Mouse (Mus musculus) ovary, postnatal 14 days (tissue): Measurements from ENCODE around the gene Hspa14.

Source experiments
- DNase-seq: peaks from one replicate; pipeline ENCODE4 v3.0.0; 2022; ENCODE audit warnings: low spot score

Gene Hspa14

DNA sequence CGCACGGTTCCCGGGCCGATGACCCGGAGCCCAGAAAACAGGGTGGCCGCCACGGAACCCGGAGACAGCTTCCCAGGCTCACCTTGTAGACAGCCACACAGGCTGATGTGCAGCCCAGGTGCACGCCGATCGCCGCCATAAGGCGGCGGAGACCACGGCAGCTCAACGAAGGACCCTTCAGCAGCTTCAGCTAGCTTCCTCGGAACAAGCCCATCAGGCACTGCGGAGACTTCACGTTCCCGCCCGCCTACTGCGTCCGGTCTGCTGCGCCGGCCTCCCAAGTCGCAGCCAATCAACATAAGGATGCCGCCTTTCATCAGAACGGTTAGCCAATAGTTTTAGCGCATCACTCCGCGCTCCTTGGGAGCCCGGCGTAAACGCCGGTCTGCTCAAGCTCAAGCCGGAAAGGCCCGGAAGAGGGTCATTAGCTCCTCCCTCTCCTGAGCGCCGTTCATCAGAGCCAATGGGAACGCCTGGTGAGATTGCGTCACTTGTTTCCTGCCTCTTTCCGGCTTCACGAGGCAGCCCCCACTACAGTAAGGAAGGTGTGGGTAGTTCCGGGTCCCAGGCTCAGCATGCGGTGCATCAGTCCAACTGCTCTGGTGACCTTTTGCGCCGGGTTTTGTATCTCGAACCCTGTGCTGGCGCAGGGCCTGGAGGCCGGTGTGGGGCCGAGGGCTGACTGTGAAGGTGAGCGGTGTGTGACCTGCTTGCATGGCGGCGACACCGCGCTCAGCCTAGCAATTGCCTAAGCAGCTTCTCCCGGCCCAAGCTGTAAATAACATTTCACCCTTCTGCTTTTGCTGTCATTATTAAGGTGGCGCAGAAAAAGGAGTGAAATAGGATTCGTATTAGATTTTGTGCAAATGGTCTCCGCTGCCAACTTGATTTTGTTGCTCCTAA, at the start of gene Hspa14, which contains the start of the genes Gm45902 and Cdnf:
TSS of gene Hspa14 (minus strand) at position 263 of the 903 bp plus-strand sequence.
TSS of gene Gm45902 (minus strand) at position 239 of the 903 bp plus-strand sequence.
TSS of gene Cdnf (plus strand) at position 479 of the 903 bp plus-strand sequence.
- DNase-seq, result peak; percentile 91

DNA sequence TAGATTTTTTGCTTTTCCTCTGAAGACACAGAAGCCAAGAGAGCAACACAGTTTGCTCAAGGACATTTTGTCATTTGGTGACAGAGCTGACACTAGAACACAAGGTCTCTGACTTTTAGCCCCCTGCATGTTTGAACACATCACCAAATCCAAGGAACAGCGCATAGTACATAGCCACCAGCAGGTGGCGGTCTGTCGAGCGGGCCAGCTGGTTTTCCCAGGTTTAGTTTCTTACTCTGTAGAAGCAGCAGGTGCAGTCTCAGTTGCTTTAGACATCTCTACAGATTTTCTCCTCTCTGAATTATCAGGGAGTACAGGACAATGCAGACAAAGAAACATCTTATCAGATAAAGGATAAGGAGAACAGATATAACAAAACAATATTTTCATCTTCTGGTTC, 34.0 kb upstream of the Hspa14 start:
- peak; percentile 18 for DNase-seq

DNA sequence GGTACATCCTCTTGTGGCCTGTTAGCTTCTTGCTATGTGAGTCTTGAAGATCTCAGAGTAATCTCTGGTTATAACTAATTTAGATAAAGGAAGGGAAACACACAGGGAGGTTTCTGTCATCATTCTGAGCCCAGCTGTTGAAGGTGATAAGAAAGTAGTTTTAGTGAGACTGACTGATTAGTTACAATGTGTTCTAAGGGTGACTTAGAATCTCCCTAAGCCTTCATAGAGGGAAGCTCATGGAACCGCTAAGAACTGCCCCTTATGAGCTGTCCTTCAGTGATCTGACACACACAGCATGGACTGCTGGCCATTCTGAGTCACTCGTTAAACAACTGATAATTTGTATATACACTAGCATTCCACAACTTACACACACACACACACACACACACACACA, 33.4 kb upstream of the Hspa14 start:
- no peak for DNase-seq

DNA sequence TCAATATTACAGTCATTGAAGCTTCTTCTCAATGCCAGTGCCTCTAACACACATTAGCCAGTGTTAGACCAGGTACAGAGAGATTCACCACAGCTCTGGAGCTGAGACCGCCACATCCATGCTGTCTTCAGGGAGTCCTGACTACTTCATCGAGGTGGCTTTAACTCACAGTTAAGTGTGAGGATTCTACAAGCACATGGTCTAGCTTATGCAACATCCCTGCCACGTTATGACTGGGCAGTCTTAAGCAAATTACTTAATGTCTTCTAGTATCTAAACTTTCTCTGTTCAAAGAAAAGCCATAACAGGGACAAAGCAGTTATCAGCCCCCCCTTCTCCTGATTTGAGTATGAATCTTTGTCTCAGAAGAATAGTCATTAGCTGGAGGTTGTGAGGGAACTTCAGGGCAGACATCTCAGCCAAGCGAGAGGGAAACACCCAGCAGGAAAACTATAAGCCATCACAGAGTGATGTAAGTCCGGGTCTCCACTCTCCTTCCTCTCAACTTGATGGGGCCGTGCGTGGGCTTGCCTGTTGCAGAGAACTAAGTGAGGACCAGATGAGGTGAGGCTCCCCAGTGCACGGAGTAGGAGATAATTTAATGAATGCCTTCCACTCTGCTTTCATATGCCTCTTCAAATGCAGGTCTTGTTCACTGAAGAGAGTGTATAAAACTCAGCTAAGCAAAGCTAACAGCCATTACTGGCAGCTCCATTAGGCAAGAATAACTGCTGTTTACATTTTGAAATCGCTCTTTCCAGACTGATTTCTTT, 28.9 kb upstream of the Hspa14 start:
- no peak for DNase-seq

DNA sequence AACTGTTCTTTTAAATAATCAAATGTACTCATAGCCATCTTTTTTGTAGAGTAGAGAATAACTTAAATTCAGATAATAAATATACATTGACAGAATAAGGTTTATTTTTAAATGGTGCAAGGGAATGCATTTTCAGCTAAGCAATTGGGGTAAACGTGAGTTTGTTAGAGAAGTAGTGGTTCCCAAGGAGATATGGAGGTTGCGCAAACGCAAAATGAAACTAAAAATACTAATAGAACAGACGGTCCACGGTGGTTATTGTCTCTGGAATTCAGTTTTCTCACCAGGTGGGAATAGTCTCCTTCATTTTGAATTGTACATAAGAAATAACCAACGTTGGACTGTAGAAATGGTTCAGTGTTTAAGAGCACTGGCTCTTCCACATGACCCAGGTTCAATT, 13.7 kb upstream of the Hspa14 start:
- DNase-seq, result no peak

DNA sequence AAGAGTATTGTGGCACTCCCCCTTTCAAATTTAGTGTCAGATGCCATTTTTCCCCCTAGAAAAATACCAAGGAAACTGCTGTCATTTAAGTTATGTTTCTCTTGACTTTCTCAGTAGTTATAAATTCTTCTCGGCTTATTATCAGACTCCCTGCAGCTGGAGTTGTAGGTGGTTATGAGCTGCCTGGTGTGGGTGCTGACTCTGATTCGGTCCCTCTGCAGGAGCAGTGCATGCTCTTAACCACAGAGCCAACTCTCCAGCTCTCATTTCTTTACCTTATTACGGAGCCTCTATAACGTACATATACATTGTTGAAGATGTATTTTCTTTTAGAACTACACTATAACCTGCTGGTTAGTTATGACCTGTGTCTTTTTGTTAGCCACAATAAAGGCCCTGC, 9.9 kb upstream of the Hspa14 start:
- DNase-seq, result no peak

DNA sequence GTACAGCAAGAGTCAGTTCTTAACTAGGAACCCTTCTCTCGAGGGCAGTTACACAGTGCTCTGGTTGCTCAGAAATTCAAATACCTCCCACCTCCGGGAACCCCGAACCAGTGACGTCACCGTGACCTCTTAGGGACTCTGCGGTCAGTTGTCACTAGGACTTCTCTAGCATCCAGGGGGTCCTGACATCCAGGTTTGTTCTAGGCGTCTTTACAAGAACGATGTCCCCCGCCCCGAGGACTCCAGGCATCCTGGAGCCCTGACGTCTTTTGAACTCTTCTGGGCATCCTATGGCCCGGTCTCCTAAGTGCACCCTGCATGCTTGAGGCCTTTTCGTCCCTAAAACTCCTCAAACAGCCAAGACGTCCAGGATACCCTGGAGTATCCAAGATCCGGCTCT, 538 bp downstream of the Hspa14 start:
- DNase-seq, result no peak

DNA sequence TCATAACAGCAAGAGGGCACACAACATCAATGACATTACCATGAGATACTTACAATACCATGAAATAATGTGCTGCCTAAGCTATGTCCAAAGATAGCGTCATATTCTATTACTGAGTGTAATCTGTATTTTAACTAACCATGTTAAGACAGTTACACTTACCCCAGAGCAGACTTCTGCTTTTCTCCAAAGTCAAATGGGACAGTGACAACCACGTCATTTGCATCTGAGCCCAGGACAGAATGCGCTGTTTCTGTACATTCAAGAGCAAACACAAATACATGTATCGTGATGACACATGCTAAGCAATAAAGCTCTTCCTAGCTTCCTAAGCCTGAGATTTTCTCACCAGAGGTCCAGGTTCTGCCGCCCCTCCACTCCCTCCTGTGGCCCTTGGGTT, 11.7 kb downstream of the Hspa14 start:
- no peak for DNase-seq

DNA sequence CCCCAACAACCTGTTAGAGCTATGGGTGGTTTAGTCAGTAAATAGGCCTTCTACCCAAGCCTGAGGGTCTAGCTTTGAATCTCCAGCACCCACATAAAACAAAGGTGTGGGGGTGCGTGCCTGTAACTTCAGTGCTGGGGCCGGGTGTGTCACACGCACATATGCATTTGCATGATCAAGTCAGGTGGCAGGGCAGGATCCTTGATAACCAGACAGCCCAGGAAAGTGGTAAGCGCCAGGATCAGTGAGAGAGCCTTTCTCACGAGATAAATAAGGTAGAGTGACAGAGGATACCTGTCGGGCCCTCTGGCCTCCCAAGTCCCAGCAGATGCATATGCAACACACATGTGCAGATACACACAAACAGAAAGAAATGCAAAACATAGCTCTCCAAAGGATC, 13.1 kb downstream of the Hspa14 start:
- DNase-seq, result no peak

DNA sequence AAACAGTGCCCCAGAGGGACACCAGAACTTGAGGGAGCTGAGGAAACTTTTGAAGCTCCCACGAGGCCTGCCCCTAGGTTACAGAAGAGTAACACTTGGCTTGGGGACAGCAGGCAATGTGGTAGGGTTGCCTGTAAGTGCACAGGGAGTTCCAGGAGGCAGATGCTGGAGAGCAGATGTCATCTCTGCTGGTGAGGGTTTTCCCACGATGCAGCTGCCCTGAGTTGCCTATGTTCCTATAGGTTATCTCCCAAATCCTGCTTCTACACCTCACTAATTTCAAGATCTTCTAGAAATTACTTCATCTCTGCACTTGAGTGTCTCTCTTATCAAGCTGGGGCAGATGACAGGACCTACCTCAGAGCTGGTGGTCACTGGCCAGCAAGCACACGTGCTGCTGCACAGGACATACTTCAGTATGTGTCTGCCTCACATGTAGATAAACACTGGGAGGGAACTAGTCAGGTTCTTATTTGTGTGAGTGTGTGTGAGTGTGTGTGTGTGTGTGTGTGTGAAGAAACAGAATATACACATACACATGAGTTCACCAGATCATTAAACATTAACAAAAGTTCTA, 18.7 kb downstream of the Hspa14 start:
- no peak for DNase-seq

DNA sequence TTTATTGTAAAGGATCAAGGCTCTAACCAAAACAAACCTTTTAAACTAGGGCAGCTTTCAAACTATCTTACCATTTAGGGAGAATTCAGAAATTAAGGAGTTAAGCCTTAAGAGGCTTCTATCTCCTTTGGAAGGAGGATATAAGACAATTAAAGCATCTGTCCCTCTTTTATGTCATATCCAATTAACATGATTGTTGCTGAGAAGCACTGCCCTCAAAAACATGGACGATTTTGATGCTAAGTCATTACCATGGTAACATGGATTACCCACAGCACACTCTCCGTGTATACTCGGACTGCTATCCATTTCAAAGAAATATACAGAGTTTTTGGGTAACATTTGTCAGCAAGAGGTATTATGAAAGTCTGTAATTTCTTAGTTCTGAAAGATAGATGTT, 22.8 kb downstream of the Hspa14 start:
- no peak for DNase-seq

DNA sequence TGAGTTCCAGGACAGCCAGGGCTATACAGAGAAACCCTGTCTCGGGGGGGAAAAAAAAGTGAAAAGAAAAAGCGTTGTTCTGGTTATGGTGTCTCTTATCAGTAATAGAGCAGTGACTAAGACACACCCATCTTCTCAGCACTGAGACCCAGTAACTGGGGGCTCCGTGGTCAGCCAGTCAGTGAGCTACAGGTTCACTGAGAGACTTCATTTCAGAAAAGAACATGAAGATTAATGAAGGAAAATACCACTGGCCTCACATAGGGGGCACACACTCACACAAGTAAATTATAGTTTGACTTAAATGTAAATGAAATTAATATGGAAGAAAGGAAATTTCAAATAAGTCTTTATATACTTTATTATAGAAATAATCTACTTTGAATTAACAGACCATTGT, 32.4 kb downstream of the Hspa14 start:
- no peak for DNase-seq

DNA sequence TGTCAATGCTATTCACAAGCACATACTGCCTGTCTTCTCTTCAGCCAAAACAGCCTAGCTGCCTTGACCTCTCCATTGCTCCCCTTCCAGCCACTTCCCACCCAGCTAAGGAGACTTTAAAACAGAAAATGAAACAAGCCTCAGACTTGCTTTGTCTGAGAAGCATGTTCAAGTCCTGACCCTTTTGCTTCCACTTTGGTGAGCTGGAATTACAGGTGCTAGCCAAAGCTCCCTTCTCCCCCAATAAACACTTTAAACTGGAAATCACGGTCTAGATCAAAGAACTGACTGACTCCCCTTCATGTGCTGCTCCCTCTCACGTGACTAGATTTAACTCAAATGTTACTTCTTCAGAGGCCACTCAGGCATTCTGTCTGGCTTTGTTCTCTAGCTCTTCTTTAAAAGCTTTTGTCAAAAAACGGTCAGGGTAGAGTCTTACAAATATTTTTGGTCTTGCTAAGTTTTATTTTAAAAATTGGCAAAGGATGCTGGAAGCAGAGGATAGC, 36.8 kb downstream of the Hspa14 start:
- no peak for DNase-seq

DNA sequence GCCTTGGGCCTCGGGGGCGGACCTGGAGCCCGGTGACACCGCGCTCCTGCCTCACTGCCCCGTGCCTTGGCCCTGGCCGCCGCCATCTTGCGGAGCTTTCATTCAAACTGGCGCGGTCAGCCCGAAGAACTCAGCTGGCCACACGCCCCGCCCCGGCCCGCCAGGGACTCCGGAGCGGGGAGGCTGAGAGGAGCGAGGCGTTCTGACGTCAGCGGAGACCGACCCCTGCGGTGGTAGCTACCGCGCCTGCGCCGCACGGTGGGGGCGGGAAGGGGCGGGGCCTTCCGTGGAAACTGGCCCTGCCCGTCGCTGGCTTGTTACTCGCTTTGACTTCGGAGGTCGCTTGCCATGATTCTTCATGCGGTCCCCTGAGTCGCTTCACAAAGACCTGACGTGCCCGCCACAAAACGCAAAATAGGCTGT, 37.7 kb downstream of the Hspa14 start, which contains the start of gene Suv39h2:
TSS of gene Suv39h2 (minus strand) at position 171 of the 423 bp plus-strand sequence.
- peak; percentile 98 for DNase-seq

DNA sequence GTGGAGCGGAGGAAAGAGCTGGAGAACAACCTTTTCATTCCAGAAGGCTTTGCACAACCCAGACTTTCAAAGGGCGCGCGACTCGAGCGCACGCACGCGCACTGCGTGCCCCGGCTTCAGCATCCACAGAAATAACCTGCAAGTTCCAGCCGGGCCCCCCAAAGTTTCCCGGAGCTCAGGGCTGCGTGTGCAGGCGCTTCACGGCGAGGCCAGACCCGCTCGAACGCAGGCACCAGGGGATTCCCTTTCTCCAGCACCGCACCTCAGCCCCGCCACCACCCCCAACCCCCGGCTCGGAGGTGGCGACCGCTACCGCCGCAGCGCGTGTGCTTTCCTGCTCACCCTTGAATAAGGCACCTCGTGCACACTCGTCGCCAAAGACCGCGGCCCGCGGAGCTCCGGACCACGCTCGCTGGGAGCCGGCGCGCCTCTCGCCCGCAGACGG, 38.2 kb downstream of the Hspa14 start:
- DNase-seq, result peak; percentile 31

DNA sequence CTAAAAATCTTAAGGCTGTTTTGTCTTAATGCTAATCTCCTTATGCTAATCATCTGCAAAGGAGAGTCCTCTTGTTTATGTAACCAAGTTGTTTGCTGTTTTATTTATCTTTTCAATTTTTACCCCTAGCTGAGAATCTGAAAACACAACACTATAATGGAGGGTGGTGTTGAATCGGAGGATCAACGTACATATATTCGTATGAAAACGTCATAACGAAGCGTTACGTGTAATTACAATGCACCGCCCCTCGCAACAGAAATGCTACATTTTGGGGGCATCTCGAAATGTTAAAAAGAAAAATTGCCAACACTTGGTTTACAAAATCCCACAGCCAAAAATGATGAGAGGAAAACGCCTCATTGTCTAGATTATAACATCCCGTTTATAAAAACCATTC, 38.7 kb downstream of the Hspa14 start:
- DNase-seq, result no peak

DNA sequence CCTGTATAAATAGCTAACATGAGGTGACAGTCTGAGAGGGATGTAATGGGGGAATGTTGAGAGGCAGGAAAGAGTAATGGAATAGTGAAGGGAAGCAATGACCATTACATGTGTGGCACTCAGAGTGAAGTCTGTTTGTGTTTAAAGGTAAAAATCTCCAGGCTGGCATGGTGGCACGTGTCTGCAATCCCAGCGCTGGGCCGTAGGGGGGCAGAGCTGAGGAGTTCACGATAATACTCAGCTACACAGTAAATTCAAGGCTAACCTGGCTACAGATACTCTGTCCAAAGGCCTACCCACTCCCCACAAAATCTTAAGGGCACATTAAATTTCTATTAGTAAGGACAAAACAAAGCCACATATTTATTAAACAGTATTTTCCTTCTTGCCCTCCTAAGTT, 56.0 kb downstream of the Hspa14 start:
- no peak for DNase-seq

DNA sequence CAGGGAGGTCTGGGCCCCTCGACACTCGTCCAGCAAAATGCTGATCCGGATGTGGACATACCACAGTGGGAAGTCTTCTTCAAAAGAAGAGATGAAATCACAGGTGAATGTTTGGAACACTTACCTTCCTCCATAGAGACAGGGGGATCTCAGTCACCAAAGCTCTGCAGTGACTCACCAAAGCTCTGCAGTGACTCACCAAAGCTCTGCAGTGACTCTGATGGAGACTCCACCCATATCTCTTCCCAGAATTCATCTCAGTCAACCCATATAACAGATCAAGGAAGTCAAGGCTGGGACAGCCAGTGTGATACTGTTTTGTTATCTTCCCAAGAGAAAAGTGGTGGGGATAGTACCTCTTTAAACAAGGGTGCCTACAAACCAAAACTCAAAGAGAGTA, 59.5 kb downstream of the Hspa14 start:
- DNase-seq, result no peak

DNA sequence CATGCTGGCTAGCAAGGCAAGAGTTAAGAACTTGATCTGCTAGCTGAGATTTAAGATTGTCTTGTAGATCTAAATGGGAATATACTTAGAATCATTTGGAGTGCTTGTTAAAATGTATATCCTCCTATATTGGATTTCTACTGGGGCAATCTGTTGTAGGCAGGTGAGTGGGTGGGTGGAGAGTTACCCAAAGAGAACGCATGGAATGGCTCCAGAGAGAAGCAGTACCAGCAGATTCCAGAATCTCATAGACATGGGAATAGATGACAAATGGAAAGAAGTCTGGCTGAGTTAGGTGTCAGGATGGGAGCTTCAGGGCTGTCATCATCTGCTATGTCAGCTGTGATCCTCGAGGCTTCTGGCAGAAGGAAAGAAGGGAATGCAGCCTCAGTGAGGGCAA, 63.2 kb downstream of the Hspa14 start:
- DNase-seq, result no peak

DNA sequence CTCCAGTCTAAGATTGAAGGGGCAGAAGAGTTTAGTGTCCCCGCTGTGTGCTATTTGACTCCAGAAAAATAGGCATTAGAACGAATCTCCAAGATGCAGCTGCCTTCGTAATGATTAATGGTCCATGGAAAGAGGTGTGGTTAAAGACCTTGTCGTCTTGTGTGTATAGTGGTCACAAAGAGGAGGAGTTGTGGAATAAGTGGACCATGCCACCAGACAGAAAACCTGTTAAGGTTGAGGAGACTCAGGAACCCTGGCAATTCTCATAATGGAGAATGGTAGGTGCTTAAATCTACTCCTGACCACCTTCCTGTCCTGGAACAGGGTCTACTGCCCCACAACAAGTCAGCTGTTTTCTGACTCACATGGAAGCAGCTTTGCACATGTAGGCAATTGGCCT, 66.6 kb downstream of the Hspa14 start:
- no peak for DNase-seq

DNA sequence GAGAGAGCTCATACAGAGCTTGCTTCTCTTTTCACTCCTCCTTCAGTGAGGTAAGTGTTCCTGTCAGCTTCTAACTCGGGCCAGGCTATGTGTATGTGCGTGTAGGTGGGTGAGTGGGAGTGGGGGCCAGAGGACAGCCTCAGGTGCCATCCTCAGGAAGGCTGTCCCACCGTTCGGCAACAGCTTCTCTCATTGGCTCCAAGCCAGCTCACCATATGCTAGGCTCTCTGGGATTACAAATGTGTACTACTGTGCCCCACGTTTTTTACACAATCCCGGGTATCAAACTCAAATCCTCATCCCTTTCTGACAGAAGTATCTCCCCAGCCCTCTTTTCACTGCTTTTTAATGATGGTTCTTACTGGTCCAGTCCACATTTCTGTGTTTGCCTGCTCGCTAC, 68.4 kb downstream of the Hspa14 start:
- DNase-seq, result no peak
